Mouse (Mus musculus) embryonic fibroblast, embryonic 13.5 days (primary cell): Measurements from ENCODE around the gene Tm9sf4.

Source experiments
- CTCF ChIP-seq: IDR thresholded peaks from 2 replicates; pipeline ENCODE4 v1.5.1; 2011; ENCODE audit warnings: mild to moderate bottlenecking, control low read depth, low read length, moderate library complexity, borderline replicate concordance; ENCODE audit not compliant: insufficient read depth
- POLR2A ChIP-seq: IDR thresholded peaks from 2 replicates; pipeline ENCODE4 v1.6.1; 2011; ENCODE audit warnings: low read depth, mild to moderate bottlenecking, control low read depth, low read length, moderate library complexity

DNA sequence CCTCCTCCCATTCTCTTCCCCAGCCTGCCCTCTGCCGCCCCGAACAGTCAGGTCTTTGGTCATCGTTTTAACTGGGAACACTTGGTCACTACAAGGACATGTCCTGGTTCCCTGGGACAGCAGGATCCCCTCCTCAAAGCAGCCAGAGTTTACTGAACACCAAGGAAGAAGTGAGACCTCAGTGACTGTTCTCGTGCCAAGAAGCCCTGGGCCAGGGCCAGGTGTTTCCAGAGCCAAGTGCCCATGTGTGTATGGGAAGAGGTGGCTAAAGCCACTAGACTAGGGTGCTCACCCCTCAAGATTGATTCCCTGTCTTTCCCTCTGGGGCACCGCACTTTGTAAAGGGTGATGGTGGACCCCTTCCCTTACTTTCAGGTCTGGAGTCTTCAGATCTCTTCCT is 48.2 kb downstream of the Tm9sf4 start:
- TF ChIP-seq CTCF = no peak
- TF ChIP-seq POLR2A = no peak
